Mouse (Mus musculus) midbrain, embryonic 12.5 days (tissue): ENCODE measurements at regions not wholly inside any gene's neighbourhood (a gene's known extent, or its start where the extent isn't known, plus 50 kb on each side); places are given as distances from the start of the nearest gene placed in this dataset.

ENCODE experiments used
- ATAC-seq: fragments of 200-750 bp; cut with Nextera tagmentation; 2 replicates; pipeline ENCODE4 v1.8.0; 2017; ENCODE audit warnings: low read depth, moderate TSS enrichment, moderate library complexity; ENCODE audit not compliant: low FRiP score
- H3K27ac ChIP-seq: fragments of 300-500 bp; sonication (generic); replicated peaks from 2 replicates; pipeline ENCODE4 v1.5.1; 2016; ENCODE audit warnings: mild to moderate bottlenecking
- H3K27me3 ChIP-seq: fragments of 300-500 bp; sonication (generic); 2 replicates; pipeline ENCODE4 v1.6.1; 2016; ENCODE audit warnings: mild to moderate bottlenecking
- H3K36me3 ChIP-seq: fragments of 300-500 bp; sonication (generic); 2 replicates; pipeline ENCODE4 v1.6.1; 2016
- H3K4me1 ChIP-seq: fragments of 300-500 bp; sonication (generic); 2 replicates; pipeline ENCODE4 v1.6.1; 2016
- H3K4me2 ChIP-seq: fragments of 300-500 bp; sonication (generic); replicated peaks from 2 replicates; pipeline ENCODE4 v1.6.1; 2016; ENCODE audit warnings: mild to moderate bottlenecking, moderate library complexity
- H3K4me3 ChIP-seq: fragments of 300-500 bp; sonication (generic); 2 replicates; pipeline ENCODE4 v1.5.1; 2016; ENCODE audit warnings: mild to moderate bottlenecking
- H3K9ac ChIP-seq: fragments of 300-500 bp; sonication (generic); replicated peaks from 2 replicates; pipeline ENCODE4 v1.6.1; 2016; ENCODE audit warnings: mild to moderate bottlenecking, moderate library complexity
- H3K9me3 ChIP-seq: fragments of 300-500 bp; sonication (generic); 2 replicates; pipeline ENCODE4 v1.6.1; 2016; ENCODE audit warnings: mild to moderate bottlenecking
- WGBS: fragments of 180-500 bp; shearing (Covaris S2); methylation state at CpG from one replicate; pipeline ENCODE4 v1.1.7; 2016; 5-methylcytosine and 5-hydroxymethylcytosine counted together

DNA sequence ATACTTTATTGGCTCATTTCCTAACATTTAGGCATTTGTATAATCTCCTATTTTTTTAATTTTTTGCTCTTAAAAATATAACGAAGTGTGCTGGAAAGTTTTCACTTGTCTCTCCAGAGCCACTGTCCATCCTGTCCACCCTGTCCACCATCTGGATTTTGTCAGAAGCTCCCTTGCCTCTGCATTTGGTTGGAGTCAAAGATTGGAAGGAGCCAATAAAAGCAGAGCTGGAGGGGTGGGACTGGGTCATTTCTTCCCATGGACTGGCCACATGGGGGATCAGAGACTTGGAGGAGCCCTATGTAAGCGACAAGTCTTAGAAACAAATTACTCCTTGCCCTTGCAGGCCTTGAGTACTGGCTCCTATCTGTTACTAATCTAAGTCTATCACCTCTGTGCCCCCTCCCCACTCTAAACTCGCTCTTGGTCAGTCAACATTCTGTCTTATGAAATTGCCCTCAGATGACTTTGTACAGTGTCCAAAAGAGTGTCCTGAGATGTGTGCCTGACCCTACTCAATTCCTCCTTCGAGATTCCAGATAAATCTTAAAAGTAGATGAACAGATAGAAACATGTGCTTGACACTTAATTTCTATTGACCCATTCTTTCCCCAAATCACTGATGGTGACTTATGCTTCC is 303.3 kb downstream of the Nuak1 start:
- Histone ChIP-seq H3K4me2 (no peak overlapping the region), H3K9me3 (no peaks in the 10 kb centered on the region), H3K27ac (no peak overlapping the region), H3K36me3 (no peaks in the 10 kb centered on the region), H3K4me3 (no peak overlapping the region), H3K4me1 (no peaks in the 10 kb centered on the region), H3K27me3 (no peaks in the 10 kb centered on the region), H3K9ac (no peak overlapping the region)
- WGBS = 86% methylated on average over 4 of the region's 4 CpGs
- no peak for ATAC-seq

DNA sequence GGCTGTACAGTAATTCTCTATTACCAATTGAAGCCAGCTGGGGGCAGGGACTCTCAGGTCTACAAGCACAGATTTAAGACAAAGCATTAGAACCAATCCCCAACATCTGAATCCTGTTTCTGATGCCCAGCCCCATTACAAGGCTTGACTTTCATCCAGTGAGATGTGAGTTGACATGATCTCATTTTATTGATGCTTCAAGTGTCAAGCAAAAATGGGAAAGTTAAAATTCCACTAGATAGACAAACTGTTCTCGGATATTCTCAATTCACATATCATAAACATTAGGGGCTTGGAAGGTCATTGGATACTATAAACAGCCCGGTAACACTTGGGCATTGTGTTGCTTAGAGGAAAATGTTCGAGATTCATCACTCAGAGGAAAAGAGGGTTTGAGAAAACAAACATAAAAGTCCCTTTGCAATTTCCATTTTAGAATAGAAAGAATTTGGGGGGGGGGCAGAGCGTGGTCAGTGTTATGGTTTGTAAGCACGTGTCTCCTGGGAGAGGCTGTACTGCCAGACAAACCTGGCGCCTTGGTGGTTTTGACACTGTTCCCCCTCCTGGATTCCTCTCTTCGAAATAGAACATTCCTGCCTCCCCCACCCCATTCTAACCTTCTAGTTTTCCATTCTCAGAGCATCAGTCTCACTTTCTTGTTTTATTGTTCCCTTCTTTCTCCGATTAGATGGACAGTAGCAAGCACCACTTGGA is 297.5 kb downstream of the Nuak1 start:
- no peak overlapping the region for H3K27ac ChIP-seq
- H3K4me2 ChIP-seq = no peak overlapping the region
- no peaks in the 10 kb centered on the region for H3K9me3 ChIP-seq
- ATAC-seq = no peak
- no peaks in the 10 kb centered on the region for H3K36me3 ChIP-seq
- no peaks in the 10 kb centered on the region for H3K27me3 ChIP-seq
- no peak overlapping the region for H3K4me3 ChIP-seq
- H3K4me1 ChIP-seq = no peaks in the 10 kb centered on the region
- 78% methylated on average over 8 of the region's 8 CpGs for WGBS
- H3K9ac ChIP-seq = no peak overlapping the region

DNA sequence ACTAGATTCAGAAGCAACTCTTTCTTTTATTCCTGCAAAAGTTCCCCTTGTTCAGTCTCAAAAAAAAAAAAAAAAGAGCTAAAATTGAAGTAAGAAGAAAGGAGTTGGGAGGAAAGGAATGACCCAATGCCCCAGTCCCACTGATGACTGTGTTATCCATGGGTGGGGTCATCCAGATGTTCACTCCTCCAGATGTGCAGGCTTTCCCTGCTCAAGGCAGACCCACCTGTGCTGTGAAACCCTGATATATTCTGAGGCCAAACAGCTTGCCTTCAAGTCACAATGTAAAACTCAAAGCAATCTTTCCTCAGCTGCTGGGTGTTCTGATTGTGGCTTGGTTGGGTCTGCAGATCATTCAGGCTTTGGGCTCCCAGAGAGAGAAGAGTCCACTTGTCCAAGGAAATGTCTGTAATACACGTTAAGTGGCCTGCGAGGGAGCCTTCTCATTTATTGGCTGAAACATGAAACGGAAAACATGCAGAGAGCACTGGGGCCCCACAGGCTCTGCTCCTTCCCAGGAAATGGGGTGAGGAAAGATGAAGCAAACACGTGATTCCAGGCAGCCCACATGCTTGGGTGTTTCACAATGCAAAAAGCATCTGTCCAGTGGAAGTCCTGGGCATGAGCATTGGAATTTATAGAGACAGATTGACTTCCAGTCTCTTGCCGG is 296.6 kb downstream of the Nuak1 start:
- Histone ChIP-seq H3K4me3 (no peak overlapping the region), H3K27ac (no peak overlapping the region), H3K36me3 (no peaks in the 10 kb centered on the region), H3K27me3 (no peaks in the 10 kb centered on the region), H3K9ac (no peak overlapping the region), H3K9me3 (no peaks in the 10 kb centered on the region), H3K4me2 (no peak overlapping the region), H3K4me1 (no peaks in the 10 kb centered on the region)
- ATAC-seq = no peak
- WGBS = 65% methylated on average over 5 of the region's 5 CpGs

DNA sequence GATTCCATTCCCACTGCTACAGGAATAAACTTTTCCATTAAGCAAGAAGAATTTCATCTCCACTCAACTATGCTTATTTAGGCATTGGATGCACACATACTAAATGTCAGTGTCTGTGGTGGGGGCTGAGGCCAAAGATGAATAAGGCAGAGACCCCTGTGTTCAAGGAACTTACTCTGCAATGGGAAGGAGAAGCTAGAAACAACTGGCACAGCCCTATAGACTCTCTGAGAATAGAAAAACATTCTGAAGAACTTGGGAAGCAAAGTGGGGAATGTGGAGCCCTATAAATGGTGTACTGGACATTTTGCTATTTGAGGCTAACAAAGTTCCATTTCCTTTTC is 296.1 kb downstream of the Nuak1 start:
- ATAC-seq = no peak

DNA sequence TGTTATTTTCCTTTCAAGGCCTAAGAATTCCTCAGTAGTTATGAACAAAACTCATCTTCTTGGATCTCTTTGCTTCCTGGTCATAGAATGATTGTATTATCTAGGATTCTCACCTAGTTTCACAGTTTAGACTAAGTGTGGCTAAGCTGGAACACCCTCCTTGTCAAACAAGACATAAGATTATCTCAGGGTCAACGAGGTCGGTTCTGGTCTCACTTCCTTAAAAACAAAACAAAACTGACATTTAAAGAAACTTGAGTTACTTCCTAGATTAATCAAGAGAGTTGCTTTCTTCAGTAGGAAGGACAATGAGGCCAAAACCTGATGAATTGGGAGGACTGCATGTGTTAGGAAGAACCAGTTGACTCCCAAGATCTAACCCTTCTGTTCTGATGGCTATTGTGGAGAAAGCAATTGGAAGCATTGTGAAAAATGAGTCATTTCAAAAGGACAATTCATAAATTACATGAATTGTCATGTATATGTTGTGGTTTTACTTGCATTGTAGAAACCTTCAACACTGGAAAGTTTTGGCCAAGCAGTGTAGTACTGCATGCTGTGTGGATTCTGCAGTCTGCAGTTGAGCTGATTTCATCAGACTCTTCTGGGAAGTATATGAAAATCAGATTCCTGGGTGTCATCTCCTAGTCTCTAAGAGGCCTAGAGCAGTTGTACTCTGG is 293.0 kb downstream of the Nuak1 start:
- Histone ChIP-seq H3K4me3 (no peak overlapping the region), H3K9me3 (no peaks in the 10 kb centered on the region), H3K27me3 (no peaks in the 10 kb centered on the region), H3K27ac (no peak overlapping the region), H3K4me1 (no peaks in the 10 kb centered on the region), H3K4me2 (no peak overlapping the region), H3K9ac (no peak overlapping the region), H3K36me3 (no peaks in the 10 kb centered on the region)
- ATAC-seq = no peak
- WGBS = 90% methylated on average over 2 of the region's 2 CpGs

More for the DNA sequence above, 296.1 kb downstream of the Nuak1 start:
- H3K27me3 ChIP-seq = no peaks in the 10 kb centered on the region
- no peaks in the 10 kb centered on the region for H3K36me3 ChIP-seq
- no peaks in the 10 kb centered on the region for H3K4me1 ChIP-seq
- no peaks in the 10 kb centered on the region for H3K9me3 ChIP-seq
- H3K4me2 ChIP-seq = no peak overlapping the region
- H3K4me3 ChIP-seq = no peak overlapping the region
- H3K9ac ChIP-seq = no peak overlapping the region
- no peak overlapping the region for H3K27ac ChIP-seq

DNA sequence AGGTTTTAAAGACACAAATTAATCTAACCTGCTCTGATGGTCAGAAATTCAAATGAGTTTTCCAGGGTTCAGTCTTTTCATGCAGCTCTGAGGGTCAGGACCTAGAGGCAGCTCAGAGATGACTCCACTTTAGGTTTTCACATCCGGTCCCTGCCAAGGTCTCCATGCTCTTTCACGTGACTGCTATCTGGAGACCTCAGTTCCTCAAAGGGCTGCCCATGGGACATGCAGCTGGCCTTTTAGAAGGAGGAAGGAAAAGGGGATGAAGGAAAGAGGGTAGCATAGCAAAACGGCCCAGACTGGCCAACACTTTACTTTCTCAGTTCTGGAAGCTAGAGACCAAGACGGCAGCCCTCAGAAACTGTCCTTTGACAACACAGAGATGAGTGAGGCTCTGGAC is 276.6 kb downstream of the Nuak1 start:
- no peaks in the 10 kb centered on the region for H3K27me3 ChIP-seq
- WGBS = 84% methylated on average over 4 of the region's 4 CpGs
- H3K4me2 ChIP-seq = no peak overlapping the region
- no peak overlapping the region for H3K4me3 ChIP-seq
- no peak for ATAC-seq
- H3K4me1 ChIP-seq = no peaks in the 10 kb centered on the region
- H3K9me3 ChIP-seq = no peaks in the 10 kb centered on the region
- no peaks in the 10 kb centered on the region for H3K36me3 ChIP-seq
- H3K27ac ChIP-seq = no peak overlapping the region
- no peak overlapping the region for H3K9ac ChIP-seq

DNA sequence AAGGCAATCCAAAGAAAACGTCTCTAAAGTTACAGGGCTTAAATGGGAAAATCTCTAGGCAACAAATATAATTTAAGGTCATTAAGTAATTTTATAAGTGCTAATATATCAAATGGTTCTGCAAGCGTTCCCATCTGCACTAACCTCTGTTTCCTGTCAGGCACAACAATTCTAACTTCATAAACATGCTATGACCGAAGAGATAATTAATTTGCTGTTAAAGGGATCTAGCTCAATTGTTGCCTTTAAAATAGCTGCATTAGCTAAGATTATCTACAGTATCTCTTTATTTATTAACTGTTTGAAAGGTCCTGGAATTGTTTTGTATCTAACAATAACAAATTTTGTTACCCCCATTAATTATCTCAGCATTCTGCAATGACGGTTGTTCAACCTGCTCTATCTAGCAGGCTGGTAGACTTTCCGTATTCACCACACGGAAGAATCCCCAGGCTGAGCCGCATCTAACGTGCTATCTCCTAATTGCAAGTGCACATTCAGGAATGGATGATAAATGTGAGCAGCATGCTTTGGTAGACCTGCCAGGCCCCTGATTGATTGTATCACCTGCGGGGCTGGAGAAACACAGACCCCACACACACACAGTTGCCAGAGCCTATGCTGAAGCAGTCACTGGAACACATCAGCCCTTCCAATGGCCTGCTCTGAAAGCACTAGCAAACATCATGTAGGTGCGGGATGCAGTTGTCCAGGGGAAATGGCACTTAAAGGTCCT is 274.4 kb downstream of the Nuak1 start:
- H3K4me3 ChIP-seq = no peak overlapping the region
- no peaks in the 10 kb centered on the region for H3K27me3 ChIP-seq
- H3K27ac ChIP-seq = no peak overlapping the region
- no peaks in the 10 kb centered on the region for H3K4me1 ChIP-seq
- no peak overlapping the region for H3K4me2 ChIP-seq
- WGBS = 87% methylated on average over 10 of the region's 10 CpGs
- H3K9me3 ChIP-seq = no peaks in the 10 kb centered on the region
- H3K9ac ChIP-seq = no peak overlapping the region
- no peaks in the 10 kb centered on the region for H3K36me3 ChIP-seq
- no peak for ATAC-seq

DNA sequence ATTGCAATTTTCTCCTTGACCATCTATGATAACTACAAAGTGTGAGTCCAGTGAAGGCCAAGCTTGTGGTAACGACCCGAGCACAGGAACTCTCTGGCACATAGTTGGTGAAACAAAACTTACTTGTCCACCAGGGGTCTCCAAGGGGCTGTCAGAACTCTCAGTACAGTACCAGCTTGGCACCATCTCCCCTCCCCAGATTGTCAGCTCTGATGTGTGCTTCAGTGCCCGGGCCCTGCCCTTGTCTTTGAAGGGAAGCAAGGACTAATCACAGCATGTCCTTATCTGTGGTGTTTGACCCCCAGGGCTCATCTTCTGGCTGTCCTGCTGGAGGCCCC is 273.9 kb downstream of the Nuak1 start:
- 69% methylated on average over 3 of the region's 3 CpGs for WGBS

DNA sequence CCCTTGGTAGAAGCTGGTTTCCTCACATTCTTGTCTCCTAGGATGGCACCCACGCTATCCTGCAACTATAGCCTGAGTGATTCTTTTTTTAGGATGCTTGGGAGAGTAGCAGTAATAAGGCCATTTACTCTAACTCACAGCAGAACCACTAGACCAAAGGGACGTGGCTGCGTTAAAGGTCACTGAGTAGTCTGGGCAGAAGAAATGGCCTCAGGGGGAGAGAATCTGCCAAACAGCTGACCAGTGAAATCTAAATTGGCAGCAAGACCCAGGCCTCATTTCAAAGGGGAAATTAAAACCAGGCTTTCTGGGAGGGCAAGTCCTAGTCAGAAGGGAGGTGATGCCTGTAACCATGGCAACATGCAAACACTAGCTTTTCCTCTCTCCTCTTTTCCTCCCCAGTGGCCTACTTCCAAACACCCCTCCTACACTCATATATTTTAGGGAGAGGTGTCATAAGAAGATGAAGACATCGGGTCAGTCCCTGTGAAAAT is 267.5 kb downstream of the Nuak1 start:
- no peaks in the 10 kb centered on the region for H3K9me3 ChIP-seq
- no peak for ATAC-seq
- no peaks in the 10 kb centered on the region for H3K4me1 ChIP-seq
- H3K4me3 ChIP-seq = no peak overlapping the region
- no peak overlapping the region for H3K27ac ChIP-seq
- 54% methylated on average over 4 of the region's 4 CpGs for WGBS
- no peak overlapping the region for H3K4me2 ChIP-seq
- no peak overlapping the region for H3K9ac ChIP-seq
- H3K27me3 ChIP-seq = no peaks in the 10 kb centered on the region
- H3K36me3 ChIP-seq = no peaks in the 10 kb centered on the region

More for the DNA sequence above, 273.9 kb downstream of the Nuak1 start:
- Histone ChIP-seq H3K36me3 (no peaks in the 10 kb centered on the region), H3K9ac (no peak overlapping the region), H3K4me3 (no peak overlapping the region), H3K9me3 (no peaks in the 10 kb centered on the region), H3K4me1 (no peaks in the 10 kb centered on the region), H3K4me2 (no peak overlapping the region), H3K27me3 (no peaks in the 10 kb centered on the region), H3K27ac (no peak overlapping the region)
- ATAC-seq = no peak

DNA sequence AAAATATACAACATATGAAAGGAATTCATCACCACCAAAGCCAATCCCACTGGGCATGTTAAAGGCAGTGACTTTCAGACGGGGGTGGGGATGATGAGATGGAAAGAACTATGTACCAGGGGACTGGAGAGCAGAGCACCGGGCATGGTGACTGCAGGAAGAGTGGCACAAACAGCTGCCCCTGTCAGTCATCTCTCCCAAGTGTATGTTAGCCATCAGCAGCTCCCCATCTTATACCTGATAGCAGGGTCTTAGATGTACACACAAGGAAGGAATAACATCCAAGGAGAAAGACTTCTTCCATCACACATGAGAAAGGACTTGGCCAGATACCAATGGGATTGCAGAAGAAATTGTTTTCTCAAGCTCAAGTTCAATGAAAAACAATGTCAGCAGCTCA is 257.2 kb downstream of the Nuak1 start:
- 78% methylated on average over 2 of the region's 2 CpGs for WGBS
- no peak overlapping the region for H3K4me2 ChIP-seq

DNA sequence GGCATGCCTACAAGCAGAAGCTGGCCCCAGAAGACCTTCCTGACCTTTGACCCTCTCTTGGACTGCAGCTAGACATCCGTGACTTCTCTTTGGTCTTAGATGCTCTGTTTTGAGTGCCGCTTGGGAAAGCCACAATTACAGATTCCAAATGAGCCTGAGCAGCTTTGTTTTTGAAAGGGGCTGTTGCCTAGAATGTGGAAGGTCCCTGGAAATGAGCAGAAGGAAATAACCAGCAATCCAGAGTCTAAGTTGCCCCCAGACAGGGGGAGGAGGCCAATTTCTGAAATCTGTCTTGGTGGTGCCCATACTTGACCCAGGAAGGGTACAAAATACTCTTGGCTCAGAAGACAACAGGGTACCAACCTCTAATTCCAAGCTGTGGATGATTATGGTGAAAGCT is 253.9 kb downstream of the Nuak1 start:
- ATAC-seq = no peak
- Histone ChIP-seq H3K27ac (no peak overlapping the region), H3K4me2 (no peak overlapping the region), H3K4me1 (no peaks in the 10 kb centered on the region), H3K9me3 (peaks cover 2% of the 10 kb centered on the region; the same call in 1 of the 2 replicates), H3K36me3 (no peaks in the 10 kb centered on the region), H3K27me3 (no peaks in the 10 kb centered on the region), H3K9ac (no peak overlapping the region), H3K4me3 (no peak overlapping the region)
- 31% methylated on average over 2 of the region's 2 CpGs for WGBS

More for the DNA sequence above, 257.2 kb downstream of the Nuak1 start:
- no peaks in the 10 kb centered on the region for H3K27me3 ChIP-seq
- no peak overlapping the region for H3K4me3 ChIP-seq
- no peaks in the 10 kb centered on the region for H3K4me1 ChIP-seq
- H3K27ac ChIP-seq = no peak overlapping the region
- peaks cover 2% of the 10 kb centered on the region; the same call in 1 of the 2 replicates for H3K9me3 ChIP-seq
- no peak overlapping the region for H3K9ac ChIP-seq
- no peak for ATAC-seq
- H3K36me3 ChIP-seq = no peaks in the 10 kb centered on the region
